Mouse (Mus musculus) limb, embryonic 14.5 days (tissue): ENCODE data around the gene Mmrn2. TPM values are rescaled to one million over a fixed set of nuclear protein-coding genes. Genes with fewer than 3 reads are reported as not detected.

Experiments
- ATAC-seq: fragments of 200-750 bp; cut with Nextera tagmentation; 2 replicates; pipeline ENCODE4 v1.8.0; 2017; ENCODE audit warnings: low read depth, moderate number of reproducible peaks, moderate TSS enrichment; ENCODE audit not compliant: low FRiP score
- DNase-seq: peaks from one replicate; pipeline ENCODE4 v3.0.0-alpha.2; 2015; ENCODE audit warnings: low spot score
- H3K27ac ChIP-seq: fragments of 300-500 bp; sonication (generic); replicated peaks from 2 replicates; pipeline ENCODE4 v1.5.1; 2014; ENCODE audit warnings: low read depth, mild to moderate bottlenecking, low read length, moderate library complexity, mixed read lengths
- H3K27me3 ChIP-seq: fragments of 300-500 bp; sonication (generic); 2 replicates; pipeline ENCODE4 v1.6.1; 2014; ENCODE audit warnings: low read length, mixed read lengths; ENCODE audit not compliant: control insufficient read depth, insufficient read depth
- H3K36me3 ChIP-seq: fragments of 300-500 bp; sonication (generic); 2 replicates; pipeline ENCODE4 v1.6.1; 2014; ENCODE audit warnings: mild to moderate bottlenecking, low read length, moderate library complexity, mixed read lengths; ENCODE audit not compliant: control insufficient read depth, insufficient read depth
- H3K4me1 ChIP-seq: fragments of 300-500 bp; sonication (generic); 2 replicates; pipeline ENCODE4 v1.6.1; 2014; ENCODE audit warnings: antibody characterized with exemption, low read length, mixed read lengths; ENCODE audit not compliant: control insufficient read depth, insufficient read depth
- H3K4me2 ChIP-seq: fragments of 300-500 bp; sonication (generic); replicated peaks from 2 replicates; pipeline ENCODE4 v1.6.1; 2014; ENCODE audit warnings: low read depth, mild to moderate bottlenecking, low read length, moderate library complexity; ENCODE audit not compliant: severe bottlenecking
- H3K4me3 ChIP-seq: fragments of 300-500 bp; sonication (generic); replicated peaks from 2 replicates; pipeline ENCODE4 v1.5.1; 2014; ENCODE audit warnings: low read length
- H3K9ac ChIP-seq: fragments of 300-500 bp; sonication (generic); 2 replicates; pipeline ENCODE4 v1.6.1; 2014; ENCODE audit warnings: mild to moderate bottlenecking, low read depth, low read length, moderate library complexity; ENCODE audit not compliant: severe bottlenecking
- H3K9me3 ChIP-seq: fragments of 300-500 bp; sonication (generic); 2 replicates; pipeline ENCODE4 v1.6.1; 2016; ENCODE audit warnings: low read length; ENCODE audit not compliant: control insufficient read depth
- POLR2A ChIP-seq: fragments of 200-500 bp; IDR thresholded peaks from 2 replicates; pipeline ENCODE4 v1.8.0; 2012; ENCODE audit warnings: inconsistent platforms, mild to moderate bottlenecking, moderate library complexity, borderline replicate concordance; ENCODE audit not compliant: insufficient read depth, insufficient read length; ENCODE audit errors: extremely low read depth
- WGBS: fragments of 180-500 bp; shearing (Covaris S2); extraction: QIAGEN DNeasy Blood & Tissue Kit; methylation state at CpG from one replicate; pipeline ENCODE4 v1.1.7; 2014; 5-methylcytosine and 5-hydroxymethylcytosine counted together
- polyA plus RNA-seq, 2 experiments: library from polyadenylated mRNA; depleted of rRNA in 1 of 2; stranded (reverse) in 1 of 2; unstranded in 1 of 2; fragments of >200 nt; fragmentation: Nextera tagmentation in 1 of 2; extraction: Ambion mirVana in 1 of 2; gene quantifications; 2 replicates each; pipeline versions ENCODE4 v1.2.1 to v1.2.3; 2012 to 2014

Gene Mmrn2
- polyA plus RNA-seq, 2 experiments: 4.5 to 7.7 TPM

- no peak overlapping the region for H3K27ac ChIP-seq
- no peak overlapping the region for H3K4me3 ChIP-seq
- H3K9ac ChIP-seq: no peak overlapping the region
- no peak overlapping the region for H3K4me2 ChIP-seq
- ATAC-seq: no peak
- no peak for TF ChIP-seq POLR2A
- H3K27me3 ChIP-seq: no peaks in the 10 kb centered on the region
- DNase-seq: no peak
- no peaks in the 10 kb centered on the region for H3K4me1 ChIP-seq
- H3K9me3 ChIP-seq: no peaks in the 10 kb centered on the region
- WGBS: 88% methylated on average over 5 of the region's 5 CpGs
- peaks cover 78% of the 10 kb centered on the region for H3K36me3 ChIP-seq
These were observed 42.8 kb upstream of the Mmrn2 start for GRCm38 (mm10) chr14:34332476-34332875.

GRCm38 (mm10) chr14:34339446-34339845, 35.8 kb upstream of the Mmrn2 start:
- no peaks in the 10 kb centered on the region for H3K27me3 ChIP-seq
- no peaks in the 10 kb centered on the region for H3K9me3 ChIP-seq
- peaks cover 81% of the 10 kb centered on the region for H3K36me3 ChIP-seq
- 73% methylated on average over 1 of the region's 1 CpGs for WGBS
- ATAC-seq (no peak), DNase-seq (no peak)
- H3K27ac ChIP-seq: no peak overlapping the region
- H3K4me1 ChIP-seq: no peaks in the 10 kb centered on the region
- no peak overlapping the region for H3K4me2 ChIP-seq
- no peak overlapping the region for H3K9ac ChIP-seq
- TF ChIP-seq POLR2A: no peak
- H3K4me3 ChIP-seq: no peak overlapping the region

DNA sequence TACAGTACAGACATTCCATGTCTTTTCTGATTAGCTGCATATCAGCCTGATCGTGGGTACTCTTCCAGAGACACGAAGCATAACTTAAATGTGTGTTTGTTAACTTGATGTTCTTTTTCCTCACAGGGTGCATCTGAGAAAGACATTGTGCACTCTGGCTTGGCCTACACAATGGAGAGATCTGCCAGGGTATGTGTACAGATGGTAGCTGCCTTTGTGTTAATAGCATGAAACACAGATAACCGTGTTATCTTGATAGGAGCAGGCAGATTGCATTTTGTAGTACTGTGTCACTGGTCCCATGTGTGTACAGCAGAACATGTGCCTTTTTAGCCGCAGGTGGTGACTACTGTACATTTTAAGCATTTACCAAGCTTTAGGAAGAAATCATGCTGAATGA, 33.3 kb upstream of the Mmrn2 start:
- H3K9ac ChIP-seq: no peak overlapping the region
- no peaks in the 10 kb centered on the region for H3K27me3 ChIP-seq
- H3K4me1 ChIP-seq: no peaks in the 10 kb centered on the region
- WGBS: 93% methylated on average over 4 of the region's 4 CpGs
- H3K4me2 ChIP-seq: no peak overlapping the region
- H3K36me3 ChIP-seq: peaks cover 56% of the 10 kb centered on the region
- DNase-seq (no peak), ATAC-seq (no peak)
- H3K9me3 ChIP-seq: no peaks in the 10 kb centered on the region
- no peak for TF ChIP-seq POLR2A
- no peak overlapping the region for H3K4me3 ChIP-seq
- no peak overlapping the region for H3K27ac ChIP-seq

DNA sequence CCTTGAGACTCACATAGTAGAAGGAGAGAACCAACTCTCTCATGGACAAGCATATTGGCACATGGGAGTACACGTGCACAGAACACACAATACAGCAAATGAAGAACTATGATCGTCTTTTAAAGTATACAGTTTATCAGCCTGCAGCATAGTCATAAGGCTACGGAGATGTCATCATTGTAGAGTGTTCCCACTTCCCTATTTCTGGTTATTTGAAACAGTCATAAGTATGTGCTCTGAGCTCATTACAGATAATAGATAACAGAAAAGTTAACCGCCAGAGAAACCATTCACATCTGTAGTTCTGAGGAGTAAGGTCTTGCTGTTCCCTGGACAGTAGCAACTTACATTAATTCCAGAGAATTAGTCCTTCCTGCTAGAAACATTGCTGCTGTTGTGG, 32.2 kb upstream of the Mmrn2 start:
- H3K9ac ChIP-seq: no peak overlapping the region
- H3K36me3 ChIP-seq: peaks cover 45% of the 10 kb centered on the region
- H3K4me2 ChIP-seq: no peak overlapping the region
- no peaks in the 10 kb centered on the region for H3K27me3 ChIP-seq
- no peak for DNase-seq
- 92% methylated on average over 4 of the region's 4 CpGs for WGBS
- no peak for ATAC-seq
- no peaks in the 10 kb centered on the region for H3K9me3 ChIP-seq
- no peak overlapping the region for H3K27ac ChIP-seq
- H3K4me1 ChIP-seq: no peaks in the 10 kb centered on the region
- H3K4me3 ChIP-seq: no peak overlapping the region
- TF ChIP-seq POLR2A: no peak

DNA sequence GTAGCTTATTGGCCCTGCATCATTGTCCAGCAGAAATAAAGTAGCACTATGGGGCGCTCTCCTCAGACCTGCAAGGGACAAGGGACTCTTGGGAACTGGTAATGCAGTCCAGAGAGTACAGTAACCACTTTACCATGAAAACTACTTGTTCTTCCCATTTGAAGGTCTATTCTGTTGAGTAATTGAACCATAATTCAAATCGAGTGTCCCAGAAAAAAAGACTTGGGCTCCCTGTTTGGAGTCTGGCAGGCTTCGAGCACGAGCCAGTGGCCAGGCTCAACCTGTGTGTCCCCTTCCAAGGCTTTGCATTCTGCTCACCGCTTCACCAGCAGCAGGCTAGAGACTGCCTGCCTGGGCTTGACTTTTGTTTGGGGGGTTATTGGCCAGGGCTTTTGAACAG, 30.9 kb upstream of the Mmrn2 start:
- Histone ChIP-seq H3K27me3 (no peaks in the 10 kb centered on the region), H3K4me2 (no peak overlapping the region), H3K4me1 (no peaks in the 10 kb centered on the region), H3K4me3 (no peak overlapping the region), H3K36me3 (peaks cover 37% of the 10 kb centered on the region), H3K9ac (no peak overlapping the region), H3K27ac (no peak overlapping the region), H3K9me3 (no peaks in the 10 kb centered on the region)
- 89% methylated on average over 5 of the region's 5 CpGs for WGBS
- TF ChIP-seq POLR2A: no peak
- DNase-seq: no peak
- no peak for ATAC-seq
